Mouse (Mus musculus): ENCODE data around the gene Srxn1. TPM values are rescaled to one million over a fixed set of nuclear protein-coding genes. Genes with fewer than 3 reads are reported as not detected.

Gene Srxn1
- polyA plus RNA-seq, 1 experiment from 2014 or later: 13.6 TPM

- Histone ChIP-seq H3K4me3 (replicated peaks; ENCODE audit: low read length) (no peak overlapping the region), H3K4me1 (replicated peaks; ENCODE audit: control insufficient read depth, insufficient read depth, low read length) (peaks cover 32% of the 10 kb centered on the region), H3K4me2 (ENCODE audit: low read length) (no peak overlapping the region), H3K27me3 (replicated peaks; ENCODE audit: control insufficient read depth, insufficient read depth, low read length) (no peaks in the 10 kb centered on the region), H3K36me3 (ENCODE audit: control insufficient read depth, insufficient read depth) (no peaks in the 10 kb centered on the region), H3K27ac (ENCODE audit: low read length) (no peak overlapping the region), H3K9me3 (ENCODE audit: control insufficient read depth, low read length) (no peaks in the 10 kb centered on the region), H3K9ac (replicated peaks; ENCODE audit: low read depth, low read length) (no peak overlapping the region)
- no peak for ATAC-seq
- 57% methylated on average over 2 of the region's 2 CpGs for WGBS
These were observed 8.4 kb upstream of the Srxn1 start for GRCm38 (mm10) chr2:152096922-152097321.

GRCm38 (mm10) chr2:152097916-152098315 lies 7.4 kb upstream of the Srxn1 start:
- ATAC-seq: 0 out of 2 replicates have a peak, but pooled peaks have one; percentile 14
- H3K9ac ChIP-seq (replicated peaks; ENCODE audit: low read depth, low read length): no peak overlapping the region
- no peaks in the 10 kb centered on the region for H3K9me3 ChIP-seq (ENCODE audit: control insufficient read depth, low read length)
- 69% methylated on average over 11 of the region's 11 CpGs for WGBS
- H3K27ac ChIP-seq (ENCODE audit: low read length): no peak overlapping the region
- no peaks in the 10 kb centered on the region for H3K27me3 ChIP-seq (replicated peaks; ENCODE audit: control insufficient read depth, insufficient read depth, low read length)
- no peak overlapping the region for H3K4me3 ChIP-seq (replicated peaks; ENCODE audit: low read length)
- no peak overlapping the region for H3K4me2 ChIP-seq (ENCODE audit: low read length)
- peaks cover 26% of the 10 kb centered on the region for H3K4me1 ChIP-seq (replicated peaks; ENCODE audit: control insufficient read depth, insufficient read depth, low read length)
- no peaks in the 10 kb centered on the region for H3K36me3 ChIP-seq (ENCODE audit: control insufficient read depth, insufficient read depth)

GRCm38 (mm10) chr2:152099538-152099937 lies 5.8 kb upstream of the Srxn1 start:
- ATAC-seq: no peak
- H3K9me3 ChIP-seq (ENCODE audit: control insufficient read depth, low read length): no peaks in the 10 kb centered on the region
- no peak overlapping the region for H3K4me2 ChIP-seq (ENCODE audit: low read length)
- no peak overlapping the region for H3K9ac ChIP-seq (replicated peaks; ENCODE audit: low read depth, low read length)
- no peaks in the 10 kb centered on the region for H3K27me3 ChIP-seq (replicated peaks; ENCODE audit: control insufficient read depth, insufficient read depth, low read length)
- no peaks in the 10 kb centered on the region for H3K36me3 ChIP-seq (ENCODE audit: control insufficient read depth, insufficient read depth)
- no peak overlapping the region for H3K27ac ChIP-seq (ENCODE audit: low read length)
- H3K4me1 ChIP-seq (replicated peaks; ENCODE audit: control insufficient read depth, insufficient read depth, low read length): peaks cover 13% of the 10 kb centered on the region
- WGBS: 45% methylated on average over 3 of the region's 3 CpGs
- H3K4me3 ChIP-seq (replicated peaks; ENCODE audit: low read length): no peak overlapping the region

GRCm38 (mm10) chr2:152101761-152102160 lies 3.6 kb upstream of the Srxn1 start:
- Histone ChIP-seq H3K27ac (ENCODE audit: low read length) (no peak overlapping the region), H3K4me3 (replicated peaks; ENCODE audit: low read length) (no peak overlapping the region), H3K4me1 (replicated peaks; ENCODE audit: control insufficient read depth, insufficient read depth, low read length) (peaks cover 12% of the 10 kb centered on the region), H3K27me3 (replicated peaks; ENCODE audit: control insufficient read depth, insufficient read depth, low read length) (no peaks in the 10 kb centered on the region), H3K9ac (replicated peaks; ENCODE audit: low read depth, low read length) (no peak overlapping the region), H3K36me3 (ENCODE audit: control insufficient read depth, insufficient read depth) (no peaks in the 10 kb centered on the region), H3K4me2 (ENCODE audit: low read length) (no peak overlapping the region), H3K9me3 (ENCODE audit: control insufficient read depth, low read length) (no peaks in the 10 kb centered on the region)
- no peak for ATAC-seq
- 70% methylated on average over 13 of the region's 13 CpGs for WGBS

GRCm38 (mm10) chr2:152102369-152102768 lies 2.9 kb upstream of the Srxn1 start:
- Histone ChIP-seq H3K4me2 (ENCODE audit: low read length) (no peak overlapping the region), H3K27ac (ENCODE audit: low read length) (no peak overlapping the region), H3K36me3 (ENCODE audit: control insufficient read depth, insufficient read depth) (no peaks in the 10 kb centered on the region), H3K9ac (replicated peaks; ENCODE audit: low read depth, low read length) (no peak overlapping the region), H3K27me3 (replicated peaks; ENCODE audit: control insufficient read depth, insufficient read depth, low read length) (no peaks in the 10 kb centered on the region), H3K4me1 (replicated peaks; ENCODE audit: control insufficient read depth, insufficient read depth, low read length) (peaks cover 12% of the 10 kb centered on the region), H3K9me3 (ENCODE audit: control insufficient read depth, low read length) (no peaks in the 10 kb centered on the region), H3K4me3 (replicated peaks; ENCODE audit: low read length) (no peak overlapping the region)
- no peak for ATAC-seq
- 64% methylated on average over 6 of the region's 6 CpGs for WGBS

GRCm38 (mm10) chr2:152104711-152105317 lies 502 bp upstream of the Srxn1 start:
- Histone ChIP-seq H3K36me3 (ENCODE audit: control insufficient read depth, insufficient read depth) (no peaks in the 10 kb centered on the region), H3K4me3 (replicated peaks; ENCODE audit: low read length) (peak overlapping the region; percentile 65), H3K4me1 (replicated peaks; ENCODE audit: control insufficient read depth, insufficient read depth, low read length) (peaks cover 15% of the 10 kb centered on the region), H3K9ac (replicated peaks; ENCODE audit: low read depth, low read length) (peak overlapping the region; percentile 88), H3K27ac (ENCODE audit: low read length) (no peak overlapping the region), H3K9me3 (ENCODE audit: control insufficient read depth, low read length) (no peaks in the 10 kb centered on the region), H3K4me2 (ENCODE audit: low read length) (peak overlapping the region; percentile 95), H3K27me3 (replicated peaks; ENCODE audit: control insufficient read depth, insufficient read depth, low read length) (no peaks in the 10 kb centered on the region)
- peak; percentile 44 for ATAC-seq
- WGBS: 17% methylated on average over 17 of the region's 17 CpGs

- Histone ChIP-seq H3K4me1 (replicated peaks; ENCODE audit: control insufficient read depth, insufficient read depth, low read length) (peaks cover 15% of the 10 kb centered on the region), H3K9ac (replicated peaks; ENCODE audit: low read depth, low read length) (no peak overlapping the region), H3K27me3 (replicated peaks; ENCODE audit: control insufficient read depth, insufficient read depth, low read length) (no peaks in the 10 kb centered on the region), H3K27ac (ENCODE audit: low read length) (no peak overlapping the region), H3K9me3 (ENCODE audit: control insufficient read depth, low read length) (no peaks in the 10 kb centered on the region), H3K4me3 (replicated peaks; ENCODE audit: low read length) (peak overlapping the region; percentile 65), H3K36me3 (ENCODE audit: control insufficient read depth, insufficient read depth) (no peaks in the 10 kb centered on the region), H3K4me2 (ENCODE audit: low read length) (peak overlapping the region; percentile 95)
- WGBS: 90% methylated on average over 3 of the region's 3 CpGs
- no peak for ATAC-seq
These were observed 894 bp downstream of the Srxn1 start for GRCm38 (mm10) chr2:152106225-152106595.

GRCm38 (mm10) chr2:152106597-152106996 lies 1.3 kb downstream of the Srxn1 start:
- Histone ChIP-seq H3K4me2 (ENCODE audit: low read length) (no peak overlapping the region), H3K4me1 (replicated peaks; ENCODE audit: control insufficient read depth, insufficient read depth, low read length) (peaks cover 15% of the 10 kb centered on the region), H3K9ac (replicated peaks; ENCODE audit: low read depth, low read length) (no peak overlapping the region), H3K27me3 (replicated peaks; ENCODE audit: control insufficient read depth, insufficient read depth, low read length) (no peaks in the 10 kb centered on the region), H3K9me3 (ENCODE audit: control insufficient read depth, low read length) (no peaks in the 10 kb centered on the region), H3K4me3 (replicated peaks; ENCODE audit: low read length) (no peak overlapping the region), H3K27ac (ENCODE audit: low read length) (no peak overlapping the region), H3K36me3 (ENCODE audit: control insufficient read depth, insufficient read depth) (no peaks in the 10 kb centered on the region)
- ATAC-seq: no peak
- WGBS: 96% methylated on average over 10 of the region's 10 CpGs

GRCm38 (mm10) chr2:152108702-152109101 lies 3.4 kb downstream of the Srxn1 start:
- Histone ChIP-seq H3K4me3 (replicated peaks; ENCODE audit: low read length) (no peak overlapping the region), H3K4me1 (replicated peaks; ENCODE audit: control insufficient read depth, insufficient read depth, low read length) (peaks cover 15% of the 10 kb centered on the region), H3K9ac (replicated peaks; ENCODE audit: low read depth, low read length) (no peak overlapping the region), H3K27me3 (replicated peaks; ENCODE audit: control insufficient read depth, insufficient read depth, low read length) (no peaks in the 10 kb centered on the region), H3K9me3 (ENCODE audit: control insufficient read depth, low read length) (no peaks in the 10 kb centered on the region), H3K27ac (ENCODE audit: low read length) (no peak overlapping the region), H3K36me3 (ENCODE audit: control insufficient read depth, insufficient read depth) (no peaks in the 10 kb centered on the region), H3K4me2 (ENCODE audit: low read length) (no peak overlapping the region)
- no peak for ATAC-seq
- 50% methylated on average over 7 of the region's 7 CpGs for WGBS

- Histone ChIP-seq H3K4me3 (replicated peaks; ENCODE audit: low read length) (no peak overlapping the region), H3K4me1 (replicated peaks; ENCODE audit: control insufficient read depth, insufficient read depth, low read length) (peaks cover 18% of the 10 kb centered on the region), H3K27me3 (replicated peaks; ENCODE audit: control insufficient read depth, insufficient read depth, low read length) (no peaks in the 10 kb centered on the region), H3K9me3 (ENCODE audit: control insufficient read depth, low read length) (no peaks in the 10 kb centered on the region), H3K4me2 (ENCODE audit: low read length) (no peak overlapping the region), H3K27ac (ENCODE audit: low read length) (no peak overlapping the region), H3K9ac (replicated peaks; ENCODE audit: low read depth, low read length) (no peak overlapping the region), H3K36me3 (ENCODE audit: control insufficient read depth, insufficient read depth) (no peaks in the 10 kb centered on the region)
- 88% methylated on average over 5 of the region's 5 CpGs for WGBS
- ATAC-seq: no peak
These were observed 4.1 kb downstream of the Srxn1 start for GRCm38 (mm10) chr2:152109386-152109785.
